ENCODE assay signal across 10 mouse cellular contexts in genomic region chr19:30032206-30032605, GRCm38 (mm10). TPM values are rescaled to one million over a fixed set of nuclear protein-coding genes. Genes with fewer than 3 reads are reported as not detected.
A peak's percentile ranks its signal among the peaks of the same experiment; 100 is the strongest.
DNase-seq lines count a peak whose midpoint lies in the region; ATAC-seq and TF ChIP-seq lines count a peak whose summit lies in the region.
"Had no signal": no experiment of that assay in that cellular context is flagged by ENCODE, and none has a peak within 500 bp of the region (broad histone marks: within the 10 kb centered on the region; RNA-seq: fewer than 3 reads in every experiment).

No protein-coding gene starts in this region.

- peak overlapping the region; percentile 87 for H3K4me2 ChIP-seq in forebrain, embryonic 14.5 days (ENCODE audit: low read length)
- H3K4me2 ChIP-seq in liver, embryonic 15.5 days = peak overlapping the region; percentile 86

- ATAC-seq in forebrain, embryonic 14.5 days = no peak
- ATAC-seq in liver, embryonic 15.5 days (ENCODE audit: insufficient read depth) = no peak

- H3K27me3 ChIP-seq in forebrain, embryonic 14.5 days (replicated peaks; ENCODE audit: control insufficient read depth, insufficient read depth, low read length) = no peaks in the 10 kb centered on the region
- no peaks in the 10 kb centered on the region for H3K27me3 ChIP-seq in liver, embryonic 15.5 days

- intact Hi-C loops in gastrocnemius, adult 2 months (cut with DNase I) = loop anchor here (5.0 kb wide), 1 partner anchor 220 kb away; the partner anchor contains the start of gene Ranbp6

- no peaks in the 10 kb centered on the region for H3K9me3 ChIP-seq in forebrain, embryonic 14.5 days (replicated peaks; ENCODE audit: control insufficient read depth, low read length)
- no peaks in the 10 kb centered on the region for H3K9me3 ChIP-seq in liver, embryonic 15.5 days (replicated peaks)

- WGBS in forebrain, embryonic 14.5 days = 58% methylated on average over 3 of the region's 3 CpGs
- 34% methylated on average over 3 of the region's 3 CpGs for WGBS in liver, embryonic 15.5 days (ENCODE audit: insufficient replicate concordance)

- H3K36me3 ChIP-seq in forebrain, embryonic 14.5 days (ENCODE audit: control insufficient read depth, insufficient read depth, low read length) = no peaks in the 10 kb centered on the region
- peaks cover 4% of the 10 kb centered on the region; the same call in 1 of the 2 replicates for H3K36me3 ChIP-seq in liver, embryonic 15.5 days (replicated peaks)

- H3K27ac ChIP-seq in gastrocnemius, adult 2 months = no peak overlapping the region
- H3K27ac ChIP-seq in forebrain, embryonic 14.5 days (ENCODE audit: low read depth, low read length) = no peak overlapping the region
- no peak overlapping the region for H3K27ac ChIP-seq in liver, embryonic 15.5 days (replicated peaks)

- no peak for DNase-seq in gastrocnemius, adult 2 months
- DNase-seq in gastrocnemius, postnatal 4 days (ENCODE audit: low spot score in 2 of 2) = no peak
- peak; percentile 38 for DNase-seq in A20 (ENCODE audit: low read depth, low spot score)
- no peak for DNase-seq in forebrain, embryonic 14.5 days (ENCODE audit: low spot score)
- no peak for DNase-seq in left cerebral cortex, adult 9 months (ENCODE audit: low spot score in 2 of 2)
- no peak for DNase-seq in left cerebral cortex, adult 8-10 months (ENCODE audit: low spot score in 2 of 2)
- DNase-seq in adrenal gland, postnatal 4 days (ENCODE audit: low spot score in 2 of 2) = no peak
- DNase-seq: cerebellum, adult 8-10 months; layer of hippocampus, adult 9-11 months had no signal

- TF ChIP-seq CTCF in gastrocnemius, adult 2 months (IDR thresholded peaks at IDR 0.05) = no peak

- H3K4me1 ChIP-seq in forebrain, embryonic 14.5 days (ENCODE audit: control insufficient read depth, insufficient read depth, low read length) = peaks cover 41% of the 10 kb centered on the region
- H3K4me1 ChIP-seq in liver, embryonic 15.5 days (replicated peaks) = peaks cover 56% of the 10 kb centered on the region

- peak overlapping the region; percentile 99 for H3K4me3 ChIP-seq in gastrocnemius, adult 2 months
- H3K4me3 ChIP-seq in forebrain, embryonic 14.5 days (ENCODE audit: low read depth, low read length) = peak overlapping the region; percentile 99
- peak overlapping the region; percentile 100 for H3K4me3 ChIP-seq in liver, embryonic 15.5 days (replicated peaks)

- peak overlapping the region; percentile 38; the same call in 1 of the 2 replicates for H3K9ac ChIP-seq in forebrain, embryonic 14.5 days (ENCODE audit: low read length)
- H3K9ac ChIP-seq in liver, embryonic 15.5 days = peak overlapping the region; percentile 98

RNA-seq across cellular contexts. Expression of gene Uhrf2, which starts 1.9 kb away (rescaled TPM):
- 10 to 100 TPM; 15.5 to 16.1 TPM for total RNA-seq in gastrocnemius, adult 2 months (2021)
- 10 to 100 TPM; 29.7 to 34.7 TPM for total RNA-seq in gastrocnemius, postnatal 4 days (2021)
- 54.6 and 56.6 TPM in 2 replicates for polyA plus RNA-seq in forebrain, embryonic 14.5 days (2014; fragmentation: Nextera tagmentation; extraction: Ambion mirVana)
- polyA plus RNA-seq in liver, embryonic 15.5 days (2015; fragmentation: Nextera tagmentation; extraction: Ambion mirVana) = 29.7 and 31.2 TPM in 2 replicates
- total RNA-seq in left cerebral cortex, adult 8-10 months (2022) = 10 to 100 TPM; 46.9 to 49.2 (median 48.5) TPM
- total RNA-seq in adrenal gland, postnatal 4 days (2021) = 10 to 100 TPM; 51.9 to 57.9 TPM

RNA-seq across cellular contexts. Expression of gene Trpd52l3, which starts 28.6 kb away (rescaled TPM):
- total RNA-seq in gastrocnemius, adult 2 months (2021) = not detected
- not detected for total RNA-seq in gastrocnemius, postnatal 4 days (2021)
- polyA plus RNA-seq in forebrain, embryonic 14.5 days (2014; fragmentation: Nextera tagmentation; extraction: Ambion mirVana) = not detected in 2 replicates
- not detected in 2 replicates for polyA plus RNA-seq in liver, embryonic 15.5 days (2015; fragmentation: Nextera tagmentation; extraction: Ambion mirVana)
- total RNA-seq in left cerebral cortex, adult 8-10 months (2022) = not detected
- total RNA-seq in adrenal gland, postnatal 4 days (2021) = not detected
